Mouse (Mus musculus) hindbrain, embryonic 16.5 days (tissue): ENCODE data around the gene Veph1. TPM values are rescaled to one million over a fixed set of nuclear protein-coding genes. Genes with fewer than 3 reads are reported as not detected.

ENCODE experiments used
- ATAC-seq: fragments of 200-750 bp; cut with Nextera tagmentation; 2 replicates; pipeline ENCODE4 v1.8.0; 2017; ENCODE audit warnings: moderate TSS enrichment, moderate library complexity
- H3K27ac ChIP-seq: fragments of 300-500 bp; sonication (generic); 2 replicates; pipeline ENCODE4 v1.5.1; 2014; ENCODE audit warnings: low read depth, mild to moderate bottlenecking, control low read depth, low read length, moderate library complexity
- H3K27me3 ChIP-seq: fragments of 300-500 bp; sonication (generic); replicated peaks from 2 replicates; pipeline ENCODE4 v1.6.1; 2014; ENCODE audit warnings: low read length; ENCODE audit not compliant: control insufficient read depth, insufficient read depth
- H3K36me3 ChIP-seq: fragments of 300-500 bp; sonication (generic); 2 replicates; pipeline ENCODE4 v1.6.1; 2014; ENCODE audit warnings: mild to moderate bottlenecking, low read length, moderate library complexity, mixed read lengths; ENCODE audit not compliant: control insufficient read depth, insufficient read depth
- H3K4me1 ChIP-seq: fragments of 300-500 bp; sonication (generic); 2 replicates; pipeline ENCODE4 v1.6.1; 2014; ENCODE audit warnings: low read depth, low read length; ENCODE audit not compliant: control insufficient read depth, insufficient read depth
- H3K4me2 ChIP-seq: fragments of 300-500 bp; sonication (generic); 2 replicates; pipeline ENCODE4 v1.6.1; 2014; ENCODE audit warnings: mild to moderate bottlenecking, low read length, control low read depth, moderate library complexity
- H3K4me3 ChIP-seq: fragments of 300-500 bp; sonication (generic); 2 replicates; pipeline ENCODE4 v1.5.1; 2014; ENCODE audit warnings: mild to moderate bottlenecking, low read length, control low read depth, moderate library complexity
- H3K9ac ChIP-seq: fragments of 300-500 bp; sonication (generic); 2 replicates; pipeline ENCODE4 v1.6.1; 2014; ENCODE audit warnings: low read depth, mild to moderate bottlenecking, control low read depth, low read length, moderate library complexity
- H3K9me3 ChIP-seq: fragments of 300-500 bp; sonication (generic); 2 replicates; pipeline ENCODE4 v1.6.1; 2014; ENCODE audit warnings: mild to moderate bottlenecking, low read length, moderate library complexity; ENCODE audit not compliant: control insufficient read depth
- WGBS: fragments of 180-500 bp; shearing (Covaris S2); extraction: QIAGEN DNeasy Blood & Tissue Kit; methylation state at CpG from one replicate; pipeline ENCODE4 v1.1.7; 2014; 5-methylcytosine and 5-hydroxymethylcytosine counted together
- polyA plus RNA-seq: library from polyadenylated mRNA; unstranded; fragments of >200 nt; fragmentation: Nextera tagmentation; extraction: Ambion mirVana; gene quantifications from 2 replicates; pipeline ENCODE4 v1.2.1, GENCODE M21; 2015

The Veph1 gene
- polyA plus RNA-seq, 1 experiment from 2014 or later = 1.6 TPM

DNA sequence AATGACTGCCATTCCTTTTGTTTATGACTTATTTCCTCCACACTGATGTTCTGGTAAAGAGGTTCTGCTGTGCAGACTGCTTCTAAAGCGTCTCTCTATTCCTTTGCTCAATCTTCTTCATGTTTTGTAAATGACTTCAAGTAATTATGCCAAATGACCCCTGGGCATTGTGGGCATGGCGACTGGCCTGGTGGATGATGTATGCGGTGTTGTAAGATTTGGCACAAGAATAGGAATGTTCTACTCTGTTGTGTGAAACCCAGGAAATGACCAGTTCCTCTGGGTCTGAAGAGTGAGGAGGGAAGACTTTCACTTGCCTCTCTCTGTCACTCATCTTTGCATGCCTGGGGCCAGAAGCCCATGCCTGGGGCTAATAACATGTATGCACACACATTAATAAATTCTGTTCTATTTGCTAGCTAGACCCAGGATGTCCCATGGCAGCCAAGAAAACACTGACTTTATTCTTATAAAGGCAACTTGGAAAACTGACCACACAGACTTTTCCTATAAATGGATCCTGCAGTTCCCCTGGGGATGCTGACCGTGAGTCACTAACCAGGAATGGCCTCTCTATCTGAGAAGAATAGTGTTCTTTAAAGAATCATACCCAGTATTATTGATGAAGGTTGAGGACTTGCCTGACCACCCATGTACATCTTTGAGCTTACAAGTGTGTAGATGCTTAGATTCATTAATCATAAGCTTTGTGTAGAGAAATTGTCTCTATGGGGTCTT is 87.6 kb downstream of the Veph1 start:
- no peaks in the 10 kb centered on the region for H3K36me3 ChIP-seq
- H3K27me3 ChIP-seq = no peaks in the 10 kb centered on the region
- no peak overlapping the region for H3K27ac ChIP-seq
- WGBS = 61% methylated on average over 4 of the region's 4 CpGs
- no peak overlapping the region for H3K4me3 ChIP-seq
- H3K9me3 ChIP-seq = no peaks in the 10 kb centered on the region
- no peak for ATAC-seq
- no peaks in the 10 kb centered on the region for H3K4me1 ChIP-seq
- no peak overlapping the region for H3K4me2 ChIP-seq
- H3K9ac ChIP-seq = no peak overlapping the region

GRCm38 (mm10) chr3:66193910-66194562 is 102.6 kb downstream of the Veph1 start:
- H3K27me3 ChIP-seq = no peaks in the 10 kb centered on the region
- ATAC-seq = no peak
- H3K9ac ChIP-seq = no peak overlapping the region
- WGBS = 64% methylated on average over 3 of the region's 3 CpGs
- H3K4me3 ChIP-seq = no peak overlapping the region
- H3K4me1 ChIP-seq = no peaks in the 10 kb centered on the region
- no peaks in the 10 kb centered on the region for H3K36me3 ChIP-seq
- H3K9me3 ChIP-seq = no peaks in the 10 kb centered on the region
- H3K4me2 ChIP-seq = no peak overlapping the region
- no peak overlapping the region for H3K27ac ChIP-seq

DNA sequence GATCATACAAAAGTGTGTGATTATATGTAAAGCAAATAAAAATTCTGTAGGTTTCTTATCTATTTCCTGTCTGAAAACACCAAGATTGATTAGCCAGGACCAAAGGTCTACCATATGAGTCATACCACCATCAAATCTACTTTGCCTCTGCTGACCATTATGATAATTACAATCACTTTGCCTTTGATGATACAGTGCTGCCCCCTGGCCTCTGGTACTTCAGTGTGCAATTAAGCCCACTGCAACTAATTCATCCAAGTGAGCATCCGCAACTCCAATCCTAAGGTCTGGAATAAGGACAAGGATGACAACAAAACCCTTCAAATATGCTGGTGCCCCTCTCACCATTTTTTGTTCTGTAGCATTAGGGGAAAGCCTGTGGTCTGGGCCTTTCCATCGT is 117.0 kb downstream of the Veph1 start:
- WGBS = 73% methylated on average over 2 of the region's 2 CpGs
- H3K27ac ChIP-seq = no peak overlapping the region
- no peak overlapping the region for H3K9ac ChIP-seq
- ATAC-seq = no peak
- H3K4me1 ChIP-seq = no peaks in the 10 kb centered on the region
- no peaks in the 10 kb centered on the region for H3K27me3 ChIP-seq
- H3K4me3 ChIP-seq = no peak overlapping the region
- no peak overlapping the region for H3K4me2 ChIP-seq
- H3K9me3 ChIP-seq = no peaks in the 10 kb centered on the region
- H3K36me3 ChIP-seq = no peaks in the 10 kb centered on the region

- ATAC-seq = peak; percentile 52; the same call in 1 of the 2 replicates
- WGBS = 41% methylated on average over 5 of the region's 5 CpGs
- no peak overlapping the region for H3K27ac ChIP-seq
- no peaks in the 10 kb centered on the region for H3K9me3 ChIP-seq
- H3K9ac ChIP-seq = no peak overlapping the region
- no peak overlapping the region for H3K4me3 ChIP-seq
- H3K36me3 ChIP-seq = no peaks in the 10 kb centered on the region
- H3K27me3 ChIP-seq = no peaks in the 10 kb centered on the region
- H3K4me1 ChIP-seq = no peaks in the 10 kb centered on the region
- H3K4me2 ChIP-seq = no peak overlapping the region
Observed at GRCm38 (mm10) chr3:66172907-66173306, 123.7 kb downstream of the Veph1 start.

- H3K4me2 ChIP-seq = no peak overlapping the region
- H3K27ac ChIP-seq = no peak overlapping the region
- peak; percentile 76 for ATAC-seq
- 26% methylated on average over 3 of the region's 3 CpGs for WGBS
- H3K9me3 ChIP-seq = no peaks in the 10 kb centered on the region
- no peaks in the 10 kb centered on the region for H3K36me3 ChIP-seq
- no peaks in the 10 kb centered on the region for H3K4me1 ChIP-seq
- H3K4me3 ChIP-seq = no peak overlapping the region
- no peak overlapping the region for H3K9ac ChIP-seq
- no peaks in the 10 kb centered on the region for H3K27me3 ChIP-seq
Observed at GRCm38 (mm10) chr3:66169873-66170538, 126.6 kb downstream of the Veph1 start.

- no peak overlapping the region for H3K27ac ChIP-seq
- 81% methylated on average over 6 of the region's 6 CpGs for WGBS
- no peaks in the 10 kb centered on the region for H3K36me3 ChIP-seq
- no peak overlapping the region for H3K4me3 ChIP-seq
- no peaks in the 10 kb centered on the region; the same call in 1 of the 2 replicates for H3K27me3 ChIP-seq
- H3K4me1 ChIP-seq = no peaks in the 10 kb centered on the region
- H3K9me3 ChIP-seq = no peaks in the 10 kb centered on the region
- ATAC-seq = no peak
- no peak overlapping the region for H3K9ac ChIP-seq
- no peak overlapping the region for H3K4me2 ChIP-seq
Observed at GRCm38 (mm10) chr3:66166606-66167290, 129.9 kb downstream of the Veph1 start.

DNA sequence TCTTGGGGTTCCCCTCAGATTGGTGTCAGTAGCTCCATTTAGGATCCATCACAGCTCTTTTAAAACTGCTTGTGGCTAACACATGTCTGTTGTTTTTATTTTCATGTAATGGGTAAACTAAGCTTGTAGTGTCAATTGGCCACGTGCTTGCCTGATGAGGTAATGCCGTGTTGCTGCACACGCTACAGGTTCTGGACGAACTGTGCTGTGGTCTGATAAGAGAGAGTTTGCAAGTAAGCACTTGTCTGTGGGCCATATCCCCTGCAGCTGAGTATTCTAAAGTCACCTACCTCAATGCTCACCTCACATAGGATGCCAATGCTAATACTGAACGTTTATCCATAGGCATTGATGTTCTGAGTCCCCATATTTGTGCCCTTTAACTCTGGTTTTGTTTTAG is 131.6 kb downstream of the Veph1 start:
- 94% methylated on average over 5 of the region's 5 CpGs for WGBS
- H3K4me2 ChIP-seq = no peak overlapping the region
- no peaks in the 10 kb centered on the region for H3K36me3 ChIP-seq
- H3K27ac ChIP-seq = no peak overlapping the region
- H3K27me3 ChIP-seq = no peaks in the 10 kb centered on the region; the same call in 1 of the 2 replicates
- H3K9ac ChIP-seq = no peak overlapping the region
- ATAC-seq = no peak
- no peak overlapping the region for H3K4me3 ChIP-seq
- no peaks in the 10 kb centered on the region for H3K4me1 ChIP-seq
- no peaks in the 10 kb centered on the region for H3K9me3 ChIP-seq

GRCm38 (mm10) chr3:66164585-66164984 is 132.1 kb downstream of the Veph1 start:
- no peak for ATAC-seq
- Histone ChIP-seq H3K27me3 (no peaks in the 10 kb centered on the region; the same call in 1 of the 2 replicates), H3K9me3 (no peaks in the 10 kb centered on the region), H3K4me3 (no peak overlapping the region), H3K27ac (no peak overlapping the region), H3K4me2 (no peak overlapping the region), H3K9ac (no peak overlapping the region), H3K4me1 (no peaks in the 10 kb centered on the region), H3K36me3 (no peaks in the 10 kb centered on the region)
- WGBS = 87% methylated on average over 3 of the region's 3 CpGs

DNA sequence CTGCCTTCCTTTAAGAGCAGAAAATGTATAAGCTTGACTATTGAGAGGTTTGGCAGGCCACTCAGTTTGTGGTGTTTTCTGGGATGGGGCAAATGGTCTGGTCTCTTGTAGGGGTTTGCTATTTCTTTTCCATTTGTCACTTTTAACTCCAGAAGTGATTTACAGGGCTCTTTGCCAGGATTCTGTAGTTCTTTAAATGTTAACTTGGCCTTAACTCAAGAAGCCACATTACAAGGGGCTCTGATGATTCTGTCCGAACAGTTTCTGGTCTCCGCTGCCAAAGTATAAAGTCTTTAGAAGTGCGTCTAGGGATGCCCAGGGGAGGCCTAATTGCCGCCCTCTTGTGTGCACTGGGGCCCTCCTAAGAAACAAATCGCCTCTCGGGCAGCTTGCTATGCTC is 134.0 kb downstream of the Veph1 start:
- WGBS = 54% methylated on average over 6 of the region's 6 CpGs
- H3K9me3 ChIP-seq = no peaks in the 10 kb centered on the region
- no peaks in the 10 kb centered on the region for H3K4me1 ChIP-seq
- H3K4me2 ChIP-seq = no peak overlapping the region
- no peaks in the 10 kb centered on the region; the same call in 1 of the 2 replicates for H3K27me3 ChIP-seq
- ATAC-seq = peak; percentile 50; the same call in 1 of the 2 replicates
- H3K9ac ChIP-seq = no peak overlapping the region
- H3K27ac ChIP-seq = no peak overlapping the region
- no peaks in the 10 kb centered on the region for H3K36me3 ChIP-seq
- no peak overlapping the region for H3K4me3 ChIP-seq
